Mouse (Mus musculus) embryonic facial prominence, embryonic 11.5 days (tissue): ENCODE measurements around the gene Anapc10. TPM values are rescaled to one million over a fixed set of nuclear protein-coding genes. Genes with fewer than 3 reads are reported as not detected.
A peak's percentile ranks its signal among the peaks of the same experiment; 100 is the strongest.
"Not testable (repeated sequence)": the region's sequence is repeated elsewhere in the genome, so short reads cannot be mapped to it uniquely, and the experiment has no call there.

Experiments used
- ATAC-seq: fragments of 200-750 bp; cut with Nextera tagmentation; replicated peaks from 2 replicates; pipeline ENCODE4 v1.8.0; 2017; ENCODE audit warnings: low read depth; ENCODE audit not compliant: insufficient number of reproducible peaks, low FRiP score, low TSS enrichment
- DNase-seq: peaks from one replicate; pipeline ENCODE4 v3.0.0-alpha.2; 2015; ENCODE audit warnings: low spot score
- H3K27ac ChIP-seq: fragments of 300-500 bp; sonication (generic); replicated peaks from 2 replicates; pipeline ENCODE4 v1.5.1; 2014; ENCODE audit warnings: mild to moderate bottlenecking, low read depth, low read length, control low read depth
- H3K27me3 ChIP-seq: fragments of 300-500 bp; sonication (generic); 2 replicates; pipeline ENCODE4 v1.6.1; 2014; ENCODE audit warnings: mild to moderate bottlenecking, low read length, moderate library complexity, mixed read lengths; ENCODE audit not compliant: control insufficient read depth, insufficient read depth
- H3K36me3 ChIP-seq: fragments of 300-500 bp; sonication (generic); replicated peaks from 2 replicates; pipeline ENCODE4 v1.6.1; 2014; ENCODE audit warnings: low read depth, mild to moderate bottlenecking, low read length, moderate library complexity, mixed read lengths; ENCODE audit not compliant: control insufficient read depth, insufficient read depth
- H3K4me1 ChIP-seq: fragments of 300-500 bp; sonication (generic); 2 replicates; pipeline ENCODE4 v1.6.1; 2014; ENCODE audit warnings: low read length, mixed read lengths; ENCODE audit not compliant: control insufficient read depth, insufficient read depth
- H3K4me2 ChIP-seq: fragments of 300-500 bp; sonication (generic); 2 replicates; pipeline ENCODE4 v1.6.1; 2014; ENCODE audit warnings: low read depth, mild to moderate bottlenecking, control low read depth, low read length, moderate library complexity
- H3K4me3 ChIP-seq: fragments of 300-500 bp; sonication (generic); 2 replicates; pipeline ENCODE4 v1.5.1; 2014; ENCODE audit warnings: low read depth, low read length, control low read depth
- H3K9ac ChIP-seq: fragments of 300-500 bp; sonication (generic); replicated peaks from 2 replicates; pipeline ENCODE4 v1.6.1; 2014; ENCODE audit warnings: mild to moderate bottlenecking, control low read depth, low read length
- H3K9me3 ChIP-seq: fragments of 300-500 bp; sonication (generic); replicated peaks from 2 replicates; pipeline ENCODE4 v1.6.1; 2016; ENCODE audit warnings: mild to moderate bottlenecking, low read length, inconsistent platforms, mixed read lengths; ENCODE audit not compliant: control insufficient read depth
- WGBS: fragments of 180-500 bp; shearing (Covaris S2); extraction: QIAGEN DNeasy Blood & Tissue Kit; methylation state at CpG from one replicate; pipeline ENCODE4 v1.1.7; 2014; 5-methylcytosine and 5-hydroxymethylcytosine counted together
- polyA plus RNA-seq: library from polyadenylated mRNA; unstranded; fragments of >200 nt; fragmentation: Nextera tagmentation; extraction: Ambion mirVana; gene quantifications from 2 replicates; pipeline ENCODE4 v1.2.1, GENCODE M21; 2014

Anapc10 gene
- polyA plus RNA-seq, 1 experiment from 2014 or later, result 48.6 TPM

DNA sequence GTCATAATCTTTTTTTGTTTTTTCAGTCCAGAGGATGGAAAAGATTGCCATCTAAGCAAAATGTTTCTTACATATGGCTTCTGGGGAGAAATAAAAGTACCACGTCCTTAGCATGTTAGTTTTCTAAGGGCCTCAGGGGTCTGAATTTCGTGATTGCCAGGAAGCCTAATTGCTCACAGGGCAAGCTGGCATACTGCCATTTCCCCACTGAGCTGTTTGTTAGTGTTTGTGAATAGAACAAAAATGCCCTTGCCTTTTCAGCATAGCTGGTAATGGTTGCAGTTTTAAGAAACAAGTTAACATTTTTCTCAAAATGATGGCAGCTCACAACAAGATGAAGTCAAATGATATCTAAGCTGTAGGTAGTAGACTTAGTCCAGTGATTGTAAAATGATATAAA lies 38.7 kb downstream of the Anapc10 start:
- no peak overlapping the region for H3K9ac ChIP-seq

GRCm38 (mm10) chr8:79794873-79795272 lies 83.3 kb downstream of the Anapc10 start:
- not testable (repeated sequence) for H3K36me3 ChIP-seq, H3K4me2 ChIP-seq, H3K9ac ChIP-seq, H3K4me1 ChIP-seq, H3K4me3 ChIP-seq, DNase-seq, H3K27me3 ChIP-seq, ATAC-seq, H3K9me3 ChIP-seq, H3K27ac ChIP-seq
- WGBS, result 90% methylated on average over 2 of the region's 2 CpGs

More for the DNA sequence above, 38.7 kb downstream of the Anapc10 start:
- no peaks in the 10 kb centered on the region for H3K27me3 ChIP-seq
- H3K4me3 ChIP-seq, result no peak overlapping the region
- H3K27ac ChIP-seq, result no peak overlapping the region
- no peak for ATAC-seq
- no peak overlapping the region for H3K4me2 ChIP-seq
- WGBS, result 37% methylated on average over 2 of the region's 2 CpGs
- no peaks in the 10 kb centered on the region for H3K36me3 ChIP-seq
- peak; percentile 31 for DNase-seq
- no peaks in the 10 kb centered on the region for H3K9me3 ChIP-seq
- H3K4me1 ChIP-seq, result no peaks in the 10 kb centered on the region

DNA sequence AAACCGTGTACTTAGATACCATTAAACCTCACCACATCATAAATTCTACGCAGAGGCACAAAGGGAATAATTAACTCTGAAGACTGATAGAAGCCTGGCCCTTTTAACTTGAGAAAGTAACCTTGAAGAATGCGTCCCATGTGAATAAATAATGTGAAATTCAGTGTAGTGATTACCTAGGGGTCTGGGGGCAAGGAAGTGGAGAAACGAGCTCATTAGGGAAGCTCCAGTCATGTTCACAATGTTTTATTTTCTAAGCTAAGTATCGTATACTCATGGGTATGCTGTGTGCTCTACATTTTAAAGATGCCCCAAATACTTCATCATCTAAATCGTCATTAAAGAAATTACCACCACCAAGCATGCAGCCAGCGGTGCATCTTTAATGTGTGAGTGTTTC lies 85.1 kb downstream of the Anapc10 start:
- Histone ChIP-seq H3K9ac (no peak overlapping the region), H3K4me3 (no peak overlapping the region), H3K27me3 (no peaks in the 10 kb centered on the region), H3K36me3 (no peaks in the 10 kb centered on the region), H3K4me2 (no peak overlapping the region), H3K9me3 (no peaks in the 10 kb centered on the region), H3K27ac (no peak overlapping the region), H3K4me1 (no peaks in the 10 kb centered on the region)
- 74% methylated on average over 7 of the region's 7 CpGs for WGBS
- DNase-seq, result no peak
- ATAC-seq, result no peak

DNA sequence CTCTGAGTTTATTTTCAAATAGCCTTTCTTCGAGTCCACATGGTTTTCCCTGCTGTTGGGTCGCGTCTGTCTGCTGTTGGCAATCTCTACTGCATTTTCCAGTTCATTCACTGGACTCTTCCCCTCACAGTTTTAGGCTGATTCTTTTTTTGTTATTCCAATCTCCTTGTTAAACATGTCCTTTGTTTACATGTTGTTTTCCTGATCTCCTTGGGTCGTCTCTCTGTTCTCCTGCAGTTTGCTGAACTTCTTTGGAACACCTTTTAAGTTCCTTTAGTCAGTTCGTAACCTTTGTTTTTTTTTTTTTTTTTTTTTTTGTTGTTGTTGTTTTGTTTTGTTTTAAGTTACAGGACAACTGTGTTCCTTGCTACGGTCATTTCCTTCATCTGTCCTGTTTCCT lies 92.9 kb downstream of the Anapc10 start:
- Histone ChIP-seq H3K4me3 (no peak overlapping the region), H3K9ac (no peak overlapping the region), H3K4me1 (no peaks in the 10 kb centered on the region), H3K27ac (no peak overlapping the region), H3K9me3 (no peaks in the 10 kb centered on the region), H3K4me2 (no peak overlapping the region), H3K27me3 (no peaks in the 10 kb centered on the region), H3K36me3 (no peaks in the 10 kb centered on the region)
- DNase-seq (no peak), ATAC-seq (no peak)
- WGBS, result 84% methylated on average over 6 of the region's 6 CpGs

DNA sequence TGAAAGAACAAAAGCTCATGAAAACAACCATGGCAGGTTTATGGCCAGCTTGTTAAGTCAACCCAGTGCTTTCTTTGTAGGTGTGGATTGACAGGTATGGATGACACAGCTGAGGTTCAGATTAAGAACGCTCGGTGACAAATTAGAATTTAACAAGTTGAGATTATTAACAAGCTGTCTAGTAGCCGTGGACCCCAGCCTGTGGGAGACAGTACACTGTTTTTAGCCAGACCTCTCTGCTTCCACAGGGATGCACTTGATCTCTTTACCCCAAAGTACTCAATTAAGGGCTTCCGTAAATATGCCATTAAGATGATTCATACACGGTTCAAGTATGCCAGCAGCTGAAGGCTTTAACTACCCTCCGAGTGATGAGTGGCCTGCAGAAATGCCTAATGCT lies 95.4 kb downstream of the Anapc10 start:
- 79% methylated on average over 6 of the region's 6 CpGs for WGBS
- Histone ChIP-seq H3K4me1 (no peaks in the 10 kb centered on the region), H3K9me3 (no peaks in the 10 kb centered on the region), H3K9ac (no peak overlapping the region), H3K4me3 (no peak overlapping the region), H3K4me2 (no peak overlapping the region), H3K27me3 (no peaks in the 10 kb centered on the region), H3K36me3 (no peaks in the 10 kb centered on the region), H3K27ac (no peak overlapping the region)
- no peak for DNase-seq
- ATAC-seq, result no peak

GRCm38 (mm10) chr8:79826534-79826933 lies 114.9 kb downstream of the Anapc10 start:
- no peaks in the 10 kb centered on the region for H3K9me3 ChIP-seq
- no peak overlapping the region for H3K4me2 ChIP-seq
- no peaks in the 10 kb centered on the region for H3K27me3 ChIP-seq
- no peak overlapping the region for H3K4me3 ChIP-seq
- no peak overlapping the region for H3K27ac ChIP-seq
- 86% methylated on average over 5 of the region's 5 CpGs for WGBS
- ATAC-seq (no peak), DNase-seq (no peak)
- no peaks in the 10 kb centered on the region for H3K4me1 ChIP-seq
- no peaks in the 10 kb centered on the region for H3K36me3 ChIP-seq
- no peak overlapping the region for H3K9ac ChIP-seq

Other genes with a start within 250 kb of the Anapc10 start
- gene Otud4, start 72.2 kb upstream of the Anapc10 start, polyA plus RNA-seq, result 19.5 and 22.9 TPM in 2 replicates
- 150 and 160 TPM in 2 replicates for gene Abce1, start 80 bp upstream of the Anapc10 start, polyA plus RNA-seq